Mouse (Mus musculus): ENCODE data around the gene Cdk17. TPM values are rescaled to one million over a fixed set of nuclear protein-coding genes. Genes with fewer than 3 reads are reported as not detected.

Gene Cdk17
- polyA plus RNA-seq, 1 experiment from 2014 or later: 61.1 TPM

DNA sequence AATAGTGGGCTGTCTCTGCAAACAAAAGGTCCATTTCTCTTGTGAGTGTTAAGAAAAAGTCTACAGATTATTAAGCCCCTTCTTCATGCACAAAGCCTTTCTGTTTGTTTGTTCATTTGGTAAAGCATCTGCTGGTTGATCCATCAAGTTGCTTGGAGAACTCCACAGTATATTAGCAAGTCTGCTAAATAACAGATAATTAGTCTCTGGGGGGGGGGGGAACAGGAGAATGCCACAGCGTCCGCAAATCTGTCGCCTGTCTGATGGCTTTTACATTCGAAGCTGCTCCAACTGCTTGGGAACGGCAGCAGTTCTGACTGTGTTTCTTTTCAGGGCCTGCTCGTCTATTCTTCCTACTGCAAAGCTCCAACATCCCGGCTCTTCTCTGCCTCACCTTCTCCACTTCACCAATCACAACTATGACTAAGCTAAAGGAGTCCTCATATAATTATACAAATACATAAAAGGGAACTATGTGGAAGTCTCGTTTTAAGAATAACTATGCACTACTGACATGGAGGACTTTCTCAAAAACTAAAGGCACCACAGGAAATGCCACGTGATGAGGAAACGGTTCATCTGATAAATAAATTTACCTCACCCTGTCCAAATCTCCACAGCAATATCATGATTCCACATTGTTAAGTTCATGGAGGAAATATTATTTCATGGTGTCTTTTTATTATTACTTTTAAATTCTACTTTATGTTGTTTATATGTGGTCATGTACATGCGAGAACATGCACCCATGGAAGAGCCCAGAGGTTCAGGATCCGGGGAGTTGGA is 38.1 kb upstream of the Cdk17 start:
- H3K4me1 ChIP-seq (replicated peaks; ENCODE audit: control insufficient read depth, insufficient read depth, low read length): no peaks in the 10 kb centered on the region
- DNase-seq (ENCODE audit: low spot score) (no peak), ATAC-seq (ENCODE audit: low FRiP score) (no peak)
- no peak overlapping the region for H3K4me2 ChIP-seq (replicated peaks)
- H3K9ac ChIP-seq: no peak overlapping the region
- no peaks in the 10 kb centered on the region for H3K27me3 ChIP-seq (ENCODE audit: control insufficient read depth, insufficient read depth, low read length)
- H3K27ac ChIP-seq: no peak overlapping the region
- H3K36me3 ChIP-seq (replicated peaks; ENCODE audit: control insufficient read depth, insufficient read depth): no peaks in the 10 kb centered on the region
- no peak overlapping the region for H3K4me3 ChIP-seq (replicated peaks; ENCODE audit: low read length)
- WGBS: 65% methylated on average over 12 of the region's 12 CpGs
- H3K9me3 ChIP-seq (ENCODE audit: control insufficient read depth, low read length): no peaks in the 10 kb centered on the region

DNA sequence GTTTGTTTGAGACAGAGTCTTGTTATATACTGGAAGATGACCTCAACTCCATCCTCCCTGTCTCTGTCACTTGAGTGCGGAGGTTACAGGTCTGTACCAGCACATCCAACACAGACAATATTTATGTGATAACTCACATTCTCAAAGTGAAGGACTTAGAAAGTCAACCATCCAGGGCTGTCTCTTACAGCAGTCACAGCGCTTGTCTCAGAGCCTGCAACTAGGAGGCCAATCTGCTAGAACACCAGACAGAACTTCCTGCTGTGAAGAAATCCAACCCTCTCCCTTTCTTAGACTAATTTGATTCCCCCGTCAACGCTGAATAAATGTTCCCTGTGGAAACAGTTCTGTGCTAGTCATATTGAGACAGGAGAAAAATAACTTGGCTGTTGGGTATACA is 37.4 kb upstream of the Cdk17 start:
- ATAC-seq (ENCODE audit: low FRiP score) (no peak), DNase-seq (ENCODE audit: low spot score) (no peak)
- H3K4me2 ChIP-seq (replicated peaks): no peak overlapping the region
- no peak overlapping the region for H3K9ac ChIP-seq
- no peaks in the 10 kb centered on the region for H3K9me3 ChIP-seq (ENCODE audit: control insufficient read depth, low read length)
- no peak overlapping the region for H3K4me3 ChIP-seq (replicated peaks; ENCODE audit: low read length)
- no peaks in the 10 kb centered on the region for H3K27me3 ChIP-seq (ENCODE audit: control insufficient read depth, insufficient read depth, low read length)
- H3K36me3 ChIP-seq (replicated peaks; ENCODE audit: control insufficient read depth, insufficient read depth): no peaks in the 10 kb centered on the region
- H3K4me1 ChIP-seq (replicated peaks; ENCODE audit: control insufficient read depth, insufficient read depth, low read length): no peaks in the 10 kb centered on the region
- H3K27ac ChIP-seq: no peak overlapping the region
- WGBS: 72% methylated on average over 4 of the region's 4 CpGs

DNA sequence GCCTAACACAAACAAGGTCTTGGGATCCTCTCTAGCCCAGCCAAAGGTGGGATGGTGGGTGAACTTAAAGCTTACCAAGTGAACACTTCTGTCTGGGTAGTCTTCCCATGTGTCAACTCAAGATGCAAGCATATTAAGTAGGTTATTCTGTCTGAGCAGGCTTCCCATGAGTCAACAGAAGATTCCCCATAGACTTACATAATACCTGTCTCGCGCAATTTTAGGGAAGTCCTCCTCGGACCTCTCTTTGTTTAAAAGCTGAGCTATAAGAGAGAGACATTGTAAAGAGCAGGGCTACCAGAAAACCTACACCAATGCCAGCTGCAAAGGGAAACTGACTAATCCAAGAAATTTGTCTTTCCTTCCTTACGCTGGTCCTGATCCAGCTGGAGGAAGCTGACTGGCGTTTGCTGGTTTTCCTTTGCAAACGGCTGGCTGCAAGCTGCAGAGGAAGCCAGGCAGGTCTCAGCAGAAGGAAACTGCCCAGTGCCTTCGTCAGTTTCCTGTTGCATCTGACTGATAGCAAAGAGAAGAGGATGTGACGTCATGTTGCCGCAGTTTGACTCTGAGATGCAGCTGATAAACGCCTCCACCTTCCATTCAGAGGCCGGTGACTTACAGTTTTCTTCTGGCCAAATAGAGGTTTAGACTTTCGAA is 36.6 kb upstream of the Cdk17 start:
- Histone ChIP-seq H3K27me3 (ENCODE audit: control insufficient read depth, insufficient read depth, low read length) (no peaks in the 10 kb centered on the region), H3K36me3 (replicated peaks; ENCODE audit: control insufficient read depth, insufficient read depth) (no peaks in the 10 kb centered on the region), H3K4me3 (replicated peaks; ENCODE audit: low read length) (no peak overlapping the region), H3K4me1 (replicated peaks; ENCODE audit: control insufficient read depth, insufficient read depth, low read length) (no peaks in the 10 kb centered on the region), H3K9me3 (ENCODE audit: control insufficient read depth, low read length) (no peaks in the 10 kb centered on the region), H3K9ac (no peak overlapping the region), H3K4me2 (replicated peaks) (no peak overlapping the region), H3K27ac (no peak overlapping the region)
- 81% methylated on average over 12 of the region's 12 CpGs for WGBS
- DNase-seq (ENCODE audit: low spot score) (no peak), ATAC-seq (ENCODE audit: low FRiP score) (no peak)

GRCm38 (mm10) chr10:93126025-93126424 is 34.6 kb upstream of the Cdk17 start:
- DNase-seq (ENCODE audit: low spot score): no peak
- Histone ChIP-seq H3K36me3 (replicated peaks; ENCODE audit: control insufficient read depth, insufficient read depth) (no peaks in the 10 kb centered on the region), H3K9me3 (ENCODE audit: control insufficient read depth, low read length) (no peaks in the 10 kb centered on the region), H3K4me1 (replicated peaks; ENCODE audit: control insufficient read depth, insufficient read depth, low read length) (no peaks in the 10 kb centered on the region), H3K4me3 (replicated peaks; ENCODE audit: low read length) (no peak overlapping the region), H3K9ac (no peak overlapping the region), H3K27ac (no peak overlapping the region), H3K27me3 (ENCODE audit: control insufficient read depth, insufficient read depth, low read length) (no peaks in the 10 kb centered on the region), H3K4me2 (replicated peaks) (no peak overlapping the region)
- no peak for ATAC-seq (ENCODE audit: low FRiP score)
- WGBS: 85% methylated on average over 3 of the region's 3 CpGs

- 85% methylated on average over 2 of the region's 2 CpGs for WGBS
- no peak for ATAC-seq (ENCODE audit: low FRiP score)
Observed at GRCm38 (mm10) chr10:93128566-93128965, 32.1 kb upstream of the Cdk17 start.

GRCm38 (mm10) chr10:93129345-93129744 is 31.3 kb upstream of the Cdk17 start:
- no peak for ATAC-seq (ENCODE audit: low FRiP score)
- no peaks in the 10 kb centered on the region for H3K4me1 ChIP-seq (replicated peaks; ENCODE audit: control insufficient read depth, insufficient read depth, low read length)
- no peak overlapping the region for H3K4me3 ChIP-seq (replicated peaks; ENCODE audit: low read length)
- 83% methylated on average over 1 of the region's 1 CpGs for WGBS
- no peak overlapping the region for H3K27ac ChIP-seq
- no peaks in the 10 kb centered on the region for H3K36me3 ChIP-seq (replicated peaks; ENCODE audit: control insufficient read depth, insufficient read depth)
- no peak for DNase-seq (ENCODE audit: low spot score)
- H3K4me2 ChIP-seq (replicated peaks): no peak overlapping the region
- no peaks in the 10 kb centered on the region for H3K27me3 ChIP-seq (ENCODE audit: control insufficient read depth, insufficient read depth, low read length)
- no peaks in the 10 kb centered on the region for H3K9me3 ChIP-seq (ENCODE audit: control insufficient read depth, low read length)
- no peak overlapping the region for H3K9ac ChIP-seq

More at GRCm38 (mm10) chr10:93128566-93128965, 32.1 kb upstream of the Cdk17 start:
- Histone ChIP-seq H3K27me3 (ENCODE audit: control insufficient read depth, insufficient read depth, low read length) (no peaks in the 10 kb centered on the region), H3K27ac (no peak overlapping the region), H3K9me3 (ENCODE audit: control insufficient read depth, low read length) (no peaks in the 10 kb centered on the region), H3K4me1 (replicated peaks; ENCODE audit: control insufficient read depth, insufficient read depth, low read length) (no peaks in the 10 kb centered on the region), H3K9ac (no peak overlapping the region), H3K4me3 (replicated peaks; ENCODE audit: low read length) (no peak overlapping the region), H3K36me3 (replicated peaks; ENCODE audit: control insufficient read depth, insufficient read depth) (no peaks in the 10 kb centered on the region), H3K4me2 (replicated peaks) (no peak overlapping the region)
- DNase-seq (ENCODE audit: low spot score): no peak

GRCm38 (mm10) chr10:93129904-93130455 is 30.7 kb upstream of the Cdk17 start:
- no peaks in the 10 kb centered on the region for H3K27me3 ChIP-seq (ENCODE audit: control insufficient read depth, insufficient read depth, low read length)
- H3K4me1 ChIP-seq (replicated peaks; ENCODE audit: control insufficient read depth, insufficient read depth, low read length): no peaks in the 10 kb centered on the region
- no peaks in the 10 kb centered on the region for H3K36me3 ChIP-seq (replicated peaks; ENCODE audit: control insufficient read depth, insufficient read depth)
- DNase-seq (ENCODE audit: low spot score): no peak
- no peak for ATAC-seq (ENCODE audit: low FRiP score)
- no peak overlapping the region for H3K4me3 ChIP-seq (replicated peaks; ENCODE audit: low read length)
- H3K9ac ChIP-seq: no peak overlapping the region
- H3K27ac ChIP-seq: no peak overlapping the region
- H3K4me2 ChIP-seq (replicated peaks): no peak overlapping the region
- 59% methylated on average over 9 of the region's 9 CpGs for WGBS
- no peaks in the 10 kb centered on the region for H3K9me3 ChIP-seq (ENCODE audit: control insufficient read depth, low read length)

DNA sequence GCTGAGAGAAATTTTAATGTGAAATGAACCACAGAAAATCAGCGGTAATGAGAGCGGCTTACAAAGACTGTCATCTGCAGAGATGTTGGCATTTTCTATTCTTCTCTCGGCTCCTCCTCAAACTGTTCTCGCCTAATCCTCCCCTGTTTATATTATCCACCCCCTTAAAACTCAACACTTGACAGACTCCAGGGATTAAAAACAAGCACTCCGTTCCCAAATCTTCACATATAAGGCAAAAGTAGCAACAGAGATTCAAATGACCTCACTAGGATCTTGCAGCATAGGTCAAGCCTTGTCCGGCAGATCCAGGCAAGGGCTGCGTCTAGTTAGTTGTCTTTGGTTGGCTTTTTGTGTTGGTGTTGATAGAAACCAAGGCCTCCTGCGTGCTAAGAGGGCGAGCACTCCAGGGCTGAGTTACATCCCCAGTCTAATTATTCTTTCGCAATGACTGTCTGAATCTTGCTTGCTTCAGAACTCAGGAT is 30.2 kb upstream of the Cdk17 start:
- no peak for ATAC-seq (ENCODE audit: low FRiP score)
- Histone ChIP-seq H3K4me3 (replicated peaks; ENCODE audit: low read length) (no peak overlapping the region), H3K36me3 (replicated peaks; ENCODE audit: control insufficient read depth, insufficient read depth) (no peaks in the 10 kb centered on the region), H3K9ac (no peak overlapping the region), H3K27ac (no peak overlapping the region), H3K27me3 (ENCODE audit: control insufficient read depth, insufficient read depth, low read length) (no peaks in the 10 kb centered on the region), H3K4me1 (replicated peaks; ENCODE audit: control insufficient read depth, insufficient read depth, low read length) (no peaks in the 10 kb centered on the region), H3K9me3 (ENCODE audit: control insufficient read depth, low read length) (no peaks in the 10 kb centered on the region), H3K4me2 (replicated peaks) (no peak overlapping the region)
- WGBS: 58% methylated on average over 10 of the region's 10 CpGs
- DNase-seq (ENCODE audit: low spot score): no peak

DNA sequence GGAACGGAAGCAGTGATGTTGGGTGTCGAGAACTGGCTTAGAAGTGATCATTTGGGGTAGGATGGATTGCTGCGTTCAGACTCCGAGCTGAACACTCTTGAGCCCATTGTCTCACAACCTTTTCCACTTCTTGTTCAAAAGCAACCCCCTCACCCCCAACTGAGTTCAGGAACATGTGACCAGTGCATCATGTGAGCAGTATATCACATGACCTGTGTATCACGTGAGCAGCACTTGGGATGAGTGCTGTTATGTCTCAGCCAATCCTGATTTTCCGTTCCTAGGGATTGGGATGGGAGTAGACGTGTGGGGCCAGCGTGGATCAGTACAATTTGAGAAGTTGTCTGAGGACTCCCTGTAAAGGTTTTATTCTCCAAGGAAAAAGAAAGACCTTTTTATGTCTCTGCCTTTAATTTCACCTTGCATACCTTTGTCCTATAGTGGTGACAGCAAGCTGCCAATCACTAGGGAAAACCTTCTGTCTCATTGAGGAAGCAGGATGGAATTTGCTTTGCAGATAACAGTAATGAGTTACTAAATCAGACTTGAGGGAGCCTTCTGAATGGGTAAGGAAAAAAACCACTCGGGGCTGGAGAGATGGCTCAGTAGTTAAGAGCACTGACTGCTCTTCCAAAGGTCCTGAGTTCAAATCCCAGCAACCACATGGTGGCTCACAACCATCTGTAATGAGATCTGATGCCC is 28.7 kb upstream of the Cdk17 start:
- no peak overlapping the region for H3K4me2 ChIP-seq (replicated peaks)
- ATAC-seq (ENCODE audit: low FRiP score) (no peak), DNase-seq (ENCODE audit: low spot score) (no peak)
- WGBS: 96% methylated on average over 9 of the region's 9 CpGs
- no peaks in the 10 kb centered on the region for H3K36me3 ChIP-seq (replicated peaks; ENCODE audit: control insufficient read depth, insufficient read depth)
- H3K4me1 ChIP-seq (replicated peaks; ENCODE audit: control insufficient read depth, insufficient read depth, low read length): no peaks in the 10 kb centered on the region
- no peak overlapping the region for H3K4me3 ChIP-seq (replicated peaks; ENCODE audit: low read length)
- H3K27ac ChIP-seq: no peak overlapping the region
- H3K9me3 ChIP-seq (ENCODE audit: control insufficient read depth, low read length): no peaks in the 10 kb centered on the region
- H3K9ac ChIP-seq: no peak overlapping the region
- no peaks in the 10 kb centered on the region for H3K27me3 ChIP-seq (ENCODE audit: control insufficient read depth, insufficient read depth, low read length)

Data from hindbrain, embryonic 14.5 days (tissue).